Mouse (Mus musculus) megakaryocyte, embryonic 14.5 days (primary cell): ENCODE measurements around the gene Epha1. TPM values are rescaled to one million over a fixed set of nuclear protein-coding genes. Genes with fewer than 3 reads are reported as not detected.

Experiments used
- H3K27me3 ChIP-seq: replicated peaks from 2 replicates; pipeline ENCODE3; 2012; ENCODE audit warnings: inconsistent platforms
- H3K36me3 ChIP-seq: replicated peaks from 2 replicates; pipeline ENCODE3; 2012; ENCODE audit warnings: low read length, inconsistent platforms, mixed read lengths
- H3K4me1 ChIP-seq: 2 replicates; pipeline ENCODE4 v1.6.1; 2012; ENCODE audit warnings: inconsistent platforms
- H3K4me3 ChIP-seq: replicated peaks from 2 replicates; pipeline ENCODE3; 2012; ENCODE audit warnings: moderate library complexity, mild to moderate bottlenecking, inconsistent platforms
- H3K9me3 ChIP-seq: 2 replicates; pipeline ENCODE4 v1.6.1; 2012; ENCODE audit warnings: inconsistent platforms
- FLI1 ChIP-seq: IDR thresholded peaks from 2 replicates; pipeline ENCODE4 v1.6.1; 2012; ENCODE audit warnings: low read length, inconsistent platforms, mixed read lengths
- GATA1 ChIP-seq: IDR thresholded peaks from 3 replicates; pipeline ENCODE4 v1.6.1; 2012; ENCODE audit warnings: mixed read lengths, low read length, inconsistent platforms, borderline replicate concordance
- polyA plus RNA-seq: library from polyadenylated mRNA; stranded (reverse); fragments of >175 nt; gene quantifications from 2 replicates; pipeline ENCODE4 v1.2.3, GENCODE M21; 2012; ENCODE audit warnings: low replicate concordance; ENCODE audit not compliant: insufficient read depth

Gene Epha1
- polyA plus RNA-seq, 1 experiment = not detected

DNA sequence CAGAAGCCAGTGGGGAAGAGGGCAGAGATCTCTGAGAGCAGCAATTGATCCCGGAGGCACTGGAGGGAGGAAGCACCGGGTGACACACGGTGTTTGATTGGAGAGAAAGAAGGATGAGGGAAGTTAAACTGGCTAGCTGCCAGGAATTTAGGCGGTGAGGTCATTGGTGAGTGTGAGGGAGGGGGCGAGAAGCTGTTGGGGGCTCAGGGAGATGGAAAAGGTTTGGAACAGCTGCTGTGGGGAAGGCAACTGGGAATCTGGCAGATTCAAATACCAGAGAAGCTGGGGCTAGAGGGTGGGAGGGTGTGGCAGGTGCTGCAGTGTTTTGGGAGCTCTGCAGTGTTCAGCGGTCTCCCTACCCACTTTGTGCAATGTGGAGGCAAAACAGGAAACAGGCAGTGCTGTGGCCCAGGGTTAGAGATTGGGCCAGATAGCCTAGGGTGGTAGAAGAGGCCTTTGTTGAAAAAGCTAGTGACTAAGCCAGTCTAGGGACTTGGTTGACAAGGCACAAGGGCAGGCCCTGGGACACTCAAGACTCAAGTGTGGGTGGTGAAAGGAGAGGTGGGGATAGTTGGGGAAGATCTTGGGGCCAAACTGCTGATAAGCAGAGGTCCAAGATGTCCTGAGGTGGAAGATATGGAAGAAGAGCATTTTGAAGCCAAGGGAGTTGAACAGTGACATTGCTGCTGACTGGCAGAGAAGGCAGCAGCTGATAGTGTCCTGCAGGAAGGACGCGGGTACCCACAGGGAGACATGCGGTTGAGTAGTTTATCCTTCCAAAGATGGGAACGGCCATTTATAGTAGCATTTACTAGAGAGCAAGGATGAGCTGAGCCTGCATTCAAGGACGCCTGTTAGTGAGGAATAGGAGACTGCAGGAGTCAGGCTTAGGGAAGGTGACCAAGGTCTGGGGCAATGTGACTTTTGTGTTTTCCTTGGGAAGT lies 18.7 kb downstream of the Epha1 start:
- Histone ChIP-seq H3K4me1 (peaks cover 85% of the 10 kb centered on the region), H3K27me3 (no peaks in the 10 kb centered on the region), H3K9me3 (no peaks in the 10 kb centered on the region), H3K4me3 (peak overlapping the region; percentile 98), H3K36me3 (peaks cover 89% of the 10 kb centered on the region)
- TF ChIP-seq FLI1 (peak; percentile 63), GATA1 (peak; percentile 86)

DNA sequence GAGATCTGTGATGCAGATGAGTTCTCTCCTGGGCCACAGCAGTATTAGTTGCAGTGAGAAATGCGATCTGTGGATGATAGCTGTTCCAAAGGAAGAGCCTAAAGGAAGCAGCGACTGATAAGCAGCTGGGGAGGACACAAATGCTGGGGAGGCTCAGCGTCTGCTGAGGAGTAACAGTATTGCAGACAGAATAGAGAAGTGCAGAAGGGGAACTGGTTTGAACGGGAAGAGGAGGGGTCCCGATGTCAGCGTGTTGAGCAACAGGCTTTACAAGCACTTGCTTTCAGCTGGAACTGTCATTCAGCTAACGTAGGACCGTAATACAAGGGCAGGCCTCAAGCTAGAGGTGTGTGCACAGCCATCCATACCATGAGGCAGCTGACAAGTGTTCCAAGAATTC lies 19.9 kb downstream of the Epha1 start:
- H3K9me3 ChIP-seq = no peaks in the 10 kb centered on the region
- 0 out of 3 replicates have a peak, but pooled peaks have one; percentile 32 for TF ChIP-seq GATA1
- TF ChIP-seq FLI1 = no peak
- H3K36me3 ChIP-seq = peaks cover 77% of the 10 kb centered on the region
- H3K4me1 ChIP-seq = peaks cover 85% of the 10 kb centered on the region
- peak overlapping the region; percentile 98 for H3K4me3 ChIP-seq
- no peaks in the 10 kb centered on the region for H3K27me3 ChIP-seq

DNA sequence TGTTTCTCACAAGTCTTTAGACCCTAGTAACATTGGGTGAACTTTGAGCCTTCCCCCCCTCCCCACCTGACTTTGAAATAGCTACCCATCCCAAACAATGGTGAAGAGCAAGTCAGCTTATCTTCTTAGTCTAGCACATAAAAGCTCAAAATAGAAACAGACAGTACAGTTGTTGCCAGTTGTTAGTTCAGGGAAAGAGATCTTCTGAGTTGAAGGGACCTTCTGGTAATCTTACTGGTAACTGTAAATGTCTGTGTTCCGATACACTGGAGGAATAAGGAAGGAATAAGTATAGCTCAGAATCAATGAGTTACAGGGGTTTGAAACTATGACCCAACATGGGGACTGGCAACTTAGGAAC lies 20.6 kb downstream of the Epha1 start:
- H3K36me3 ChIP-seq = peaks cover 70% of the 10 kb centered on the region
- H3K27me3 ChIP-seq = no peaks in the 10 kb centered on the region
- H3K4me1 ChIP-seq = peaks cover 83% of the 10 kb centered on the region
- H3K9me3 ChIP-seq = no peaks in the 10 kb centered on the region
- peak overlapping the region; percentile 98 for H3K4me3 ChIP-seq
- TF ChIP-seq FLI1 (no peak), GATA1 (no peak)

DNA sequence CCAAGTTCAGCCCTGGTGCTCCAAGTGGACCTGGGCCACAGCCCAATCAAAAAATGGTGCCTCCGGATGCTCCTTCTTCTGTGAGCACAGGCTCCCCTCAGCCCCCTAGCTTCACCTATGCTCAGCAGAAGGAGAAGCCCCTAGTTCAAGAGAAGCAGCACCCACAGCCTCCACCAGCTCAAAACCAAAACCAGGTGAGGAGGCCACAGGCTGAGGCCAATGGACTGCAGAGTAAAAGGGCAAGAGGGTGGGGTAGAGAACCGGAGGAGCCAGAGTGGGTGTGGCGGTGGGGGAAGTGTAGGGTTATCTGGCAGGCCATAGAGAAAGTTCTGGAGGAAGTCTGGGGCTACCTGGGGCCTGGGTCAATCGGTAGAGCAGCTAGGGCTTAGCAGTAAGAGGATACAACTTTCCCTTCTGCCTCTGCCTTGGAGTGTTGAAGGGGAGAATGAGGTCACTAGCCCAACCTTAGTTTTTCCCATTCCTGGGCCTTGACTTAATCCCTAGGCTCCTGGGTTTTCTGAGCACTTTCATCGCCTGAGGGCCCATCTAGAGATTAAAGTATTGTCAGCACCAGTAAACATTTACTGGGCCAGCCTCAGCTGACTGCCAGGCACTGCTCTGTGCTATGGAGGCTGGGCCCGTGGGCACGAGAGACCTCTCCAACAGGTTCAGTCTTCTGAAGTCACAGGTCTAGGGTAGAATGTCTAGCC lies 21.1 kb downstream of the Epha1 start:
- Histone ChIP-seq H3K4me3 (peak overlapping the region; percentile 98), H3K36me3 (peaks cover 65% of the 10 kb centered on the region), H3K4me1 (peaks cover 77% of the 10 kb centered on the region), H3K27me3 (no peaks in the 10 kb centered on the region), H3K9me3 (no peaks in the 10 kb centered on the region)
- no peak for TF ChIP-seq FLI1
- TF ChIP-seq GATA1 = no peak

GRCm38 (mm10) chr6:42350968-42351775 lies 21.9 kb downstream of the Epha1 start:
- no peaks in the 10 kb centered on the region for H3K9me3 ChIP-seq
- H3K36me3 ChIP-seq = peaks cover 57% of the 10 kb centered on the region
- peaks cover 70% of the 10 kb centered on the region for H3K4me1 ChIP-seq
- peak overlapping the region; percentile 98 for H3K4me3 ChIP-seq
- no peaks in the 10 kb centered on the region for H3K27me3 ChIP-seq
- no peak for TF ChIP-seq FLI1
- TF ChIP-seq GATA1 = no peak

DNA sequence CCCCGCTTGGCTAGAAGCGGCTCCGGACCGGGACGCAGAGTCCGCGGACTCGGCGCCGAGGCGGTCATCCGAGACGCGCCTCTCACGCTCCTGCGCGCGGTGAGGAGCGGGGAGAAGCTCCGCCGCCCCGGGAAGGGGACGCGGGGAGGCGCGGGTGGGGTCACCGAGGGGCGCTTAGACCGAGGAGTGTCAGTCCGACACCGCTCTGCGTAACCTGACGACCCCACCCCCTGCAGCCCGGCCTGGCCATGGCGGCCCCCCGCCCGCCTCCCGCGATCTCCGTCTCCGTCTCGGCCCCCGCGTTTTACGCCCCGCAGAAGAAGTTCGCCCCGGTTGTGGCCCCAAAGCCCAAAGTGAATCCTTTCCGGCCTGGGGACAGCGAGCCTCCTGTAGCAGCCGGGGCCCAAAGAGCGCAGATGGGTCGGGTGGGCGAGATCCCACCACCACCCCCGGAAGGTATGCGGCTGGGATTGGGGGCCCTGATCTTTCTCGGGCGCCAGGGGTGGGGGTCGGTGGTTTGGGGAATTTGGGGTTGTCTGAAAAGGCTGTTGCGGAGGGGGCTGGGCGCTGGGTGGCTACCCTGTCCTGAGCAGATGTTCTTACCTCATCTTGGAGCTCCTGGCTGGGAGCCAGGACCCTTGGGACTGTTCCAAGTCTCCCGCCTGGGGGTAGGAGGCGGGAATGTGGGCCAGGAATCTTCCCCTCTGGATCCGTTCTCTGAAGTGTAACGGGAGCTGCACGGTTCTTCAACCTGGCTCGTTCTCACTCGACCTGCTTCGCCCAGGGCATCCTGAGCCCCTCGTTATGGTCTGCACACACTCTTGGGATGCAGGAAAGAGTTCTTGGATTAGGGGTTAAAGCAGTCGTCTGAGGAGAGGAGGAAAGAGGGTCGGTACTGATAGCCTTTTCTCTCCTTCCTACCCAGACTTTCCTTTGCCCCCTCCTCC lies 22.8 kb downstream of the Epha1 start:
- Histone ChIP-seq H3K27me3 (no peaks in the 10 kb centered on the region), H3K4me3 (peak overlapping the region; percentile 98), H3K9me3 (no peaks in the 10 kb centered on the region), H3K36me3 (peaks cover 53% of the 10 kb centered on the region), H3K4me1 (peaks cover 69% of the 10 kb centered on the region)
- TF ChIP-seq FLI1 (no peak), GATA1 (no peak)

- Histone ChIP-seq H3K4me1 (peaks cover 69% of the 10 kb centered on the region), H3K36me3 (peaks cover 45% of the 10 kb centered on the region), H3K9me3 (no peaks in the 10 kb centered on the region), H3K27me3 (no peaks in the 10 kb centered on the region), H3K4me3 (peak within 1 kb of the TSS; percentile 98)
- TF ChIP-seq FLI1 (peak; percentile 71), GATA1 (no peak)
Observed at GRCm38 (mm10) chr6:42349426-42350020, 23.5 kb downstream of the Epha1 start, which contains the start of gene Zyx. Zyx (plus strand) TSS chr6:42349630.

DNA sequence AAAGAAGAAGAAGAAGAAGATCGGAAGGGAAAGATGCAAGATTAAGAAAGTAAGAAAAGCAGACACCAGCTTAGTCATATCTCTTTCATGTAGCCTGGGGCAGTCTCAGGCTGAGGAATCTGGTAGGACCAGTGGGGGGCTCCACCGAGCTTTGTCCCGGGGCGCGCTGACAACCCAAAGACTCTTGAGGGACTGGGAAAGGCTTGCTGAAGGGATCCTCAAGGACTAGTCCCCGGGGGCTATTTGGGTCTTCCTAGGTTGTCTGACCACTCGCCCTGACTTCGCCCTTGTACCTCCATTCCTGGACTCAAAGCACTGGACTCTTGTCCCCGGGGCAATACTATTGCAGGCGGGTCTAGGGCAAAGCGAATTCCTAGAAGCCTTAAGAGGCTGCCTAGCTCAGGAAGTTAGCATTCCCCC lies 24.1 kb downstream of the Epha1 start:
- TF ChIP-seq GATA1 = no peak
- no peak for TF ChIP-seq FLI1
- Histone ChIP-seq H3K9me3 (no peaks in the 10 kb centered on the region), H3K36me3 (peaks cover 40% of the 10 kb centered on the region), H3K4me1 (peaks cover 69% of the 10 kb centered on the region), H3K4me3 (peak overlapping the region; percentile 98), H3K27me3 (no peaks in the 10 kb centered on the region)
